Mouse (Mus musculus) hindbrain, embryonic 16.5 days (tissue): ENCODE results near the gene S100a14. TPM values are rescaled to one million over a fixed set of nuclear protein-coding genes. Genes with fewer than 3 reads are reported as not detected.

Experiments used
- ATAC-seq: fragments of 200-750 bp; cut with Nextera tagmentation; 2 replicates; pipeline ENCODE4 v1.8.0; 2017; ENCODE audit warnings: moderate TSS enrichment, moderate library complexity
- H3K27ac ChIP-seq: fragments of 300-500 bp; sonication (generic); 2 replicates; pipeline ENCODE4 v1.5.1; 2014; ENCODE audit warnings: low read depth, mild to moderate bottlenecking, control low read depth, low read length, moderate library complexity
- H3K27me3 ChIP-seq: fragments of 300-500 bp; sonication (generic); replicated peaks from 2 replicates; pipeline ENCODE4 v1.6.1; 2014; ENCODE audit warnings: low read length; ENCODE audit not compliant: control insufficient read depth, insufficient read depth
- H3K36me3 ChIP-seq: fragments of 300-500 bp; sonication (generic); 2 replicates; pipeline ENCODE4 v1.6.1; 2014; ENCODE audit warnings: mild to moderate bottlenecking, low read length, moderate library complexity, mixed read lengths; ENCODE audit not compliant: control insufficient read depth, insufficient read depth
- H3K4me1 ChIP-seq: fragments of 300-500 bp; sonication (generic); 2 replicates; pipeline ENCODE4 v1.6.1; 2014; ENCODE audit warnings: low read depth, low read length; ENCODE audit not compliant: control insufficient read depth, insufficient read depth
- H3K4me2 ChIP-seq: fragments of 300-500 bp; sonication (generic); 2 replicates; pipeline ENCODE4 v1.6.1; 2014; ENCODE audit warnings: mild to moderate bottlenecking, low read length, control low read depth, moderate library complexity
- H3K4me3 ChIP-seq: fragments of 300-500 bp; sonication (generic); 2 replicates; pipeline ENCODE4 v1.5.1; 2014; ENCODE audit warnings: mild to moderate bottlenecking, low read length, control low read depth, moderate library complexity
- H3K9ac ChIP-seq: fragments of 300-500 bp; sonication (generic); 2 replicates; pipeline ENCODE4 v1.6.1; 2014; ENCODE audit warnings: low read depth, mild to moderate bottlenecking, control low read depth, low read length, moderate library complexity
- H3K9me3 ChIP-seq: fragments of 300-500 bp; sonication (generic); 2 replicates; pipeline ENCODE4 v1.6.1; 2014; ENCODE audit warnings: mild to moderate bottlenecking, low read length, moderate library complexity; ENCODE audit not compliant: control insufficient read depth
- WGBS: fragments of 180-500 bp; shearing (Covaris S2); extraction: QIAGEN DNeasy Blood & Tissue Kit; methylation state at CpG from one replicate; pipeline ENCODE4 v1.1.7; 2014; 5-methylcytosine and 5-hydroxymethylcytosine counted together
- polyA plus RNA-seq: library from polyadenylated mRNA; unstranded; fragments of >200 nt; fragmentation: Nextera tagmentation; extraction: Ambion mirVana; gene quantifications from 2 replicates; pipeline ENCODE4 v1.2.1, GENCODE M21; 2015

The S100a14 gene
- polyA plus RNA-seq, 1 experiment from 2014 or later: 0.19 TPM

- H3K4me1 ChIP-seq: peaks cover 3% of the 10 kb centered on the region; the same call in 1 of the 2 replicates
- peak; percentile 47; the same call in 1 of the 2 replicates for ATAC-seq
- no peak overlapping the region for H3K27ac ChIP-seq
- peak overlapping the region; percentile 32 for H3K4me3 ChIP-seq
- no peaks in the 10 kb centered on the region for H3K9me3 ChIP-seq
- no peaks in the 10 kb centered on the region for H3K36me3 ChIP-seq
- peaks cover 24% of the 10 kb centered on the region for H3K27me3 ChIP-seq
- H3K9ac ChIP-seq: peak overlapping the region; percentile 41
- WGBS: under 1% methylated on average over 10 of the region's 10 CpGs
- H3K4me2 ChIP-seq: peak overlapping the region; percentile 61
Measured at GRCm38 (mm10) chr3:90514691-90515090, 12.0 kb upstream of the S100a14 start.

DNA sequence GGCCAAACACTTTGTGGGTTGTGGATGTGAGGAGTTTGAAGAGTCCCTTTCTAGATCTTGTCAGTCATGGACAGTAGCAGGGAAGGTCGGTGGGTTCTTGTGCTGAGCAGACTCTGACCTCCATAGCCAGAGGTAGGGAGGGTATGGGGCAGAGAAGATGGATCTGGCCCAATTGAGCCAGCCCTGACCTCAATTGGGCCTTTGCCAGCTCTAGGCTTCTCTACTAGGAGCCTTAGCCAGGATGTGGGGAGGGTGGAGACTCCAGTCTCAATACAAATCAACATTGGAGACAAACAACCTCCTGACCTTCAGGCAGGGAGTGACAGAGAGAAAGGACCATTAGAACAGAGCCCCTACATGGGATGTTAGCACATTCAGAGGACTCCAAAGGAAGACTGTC, 11.4 kb upstream of the S100a14 start:
- 0 out of 2 replicates have a peak, but pooled peaks have one; percentile 4 for ATAC-seq
- H3K4me3 ChIP-seq: peak overlapping the region; percentile 32
- no peaks in the 10 kb centered on the region for H3K9me3 ChIP-seq
- peaks cover 24% of the 10 kb centered on the region for H3K27me3 ChIP-seq
- no peak overlapping the region for H3K27ac ChIP-seq
- peaks cover 3% of the 10 kb centered on the region; the same call in 1 of the 2 replicates for H3K4me1 ChIP-seq
- peak overlapping the region; percentile 41 for H3K9ac ChIP-seq
- peak overlapping the region; percentile 61 for H3K4me2 ChIP-seq
- 25% methylated on average over 1 of the region's 1 CpGs for WGBS
- H3K36me3 ChIP-seq: no peaks in the 10 kb centered on the region

DNA sequence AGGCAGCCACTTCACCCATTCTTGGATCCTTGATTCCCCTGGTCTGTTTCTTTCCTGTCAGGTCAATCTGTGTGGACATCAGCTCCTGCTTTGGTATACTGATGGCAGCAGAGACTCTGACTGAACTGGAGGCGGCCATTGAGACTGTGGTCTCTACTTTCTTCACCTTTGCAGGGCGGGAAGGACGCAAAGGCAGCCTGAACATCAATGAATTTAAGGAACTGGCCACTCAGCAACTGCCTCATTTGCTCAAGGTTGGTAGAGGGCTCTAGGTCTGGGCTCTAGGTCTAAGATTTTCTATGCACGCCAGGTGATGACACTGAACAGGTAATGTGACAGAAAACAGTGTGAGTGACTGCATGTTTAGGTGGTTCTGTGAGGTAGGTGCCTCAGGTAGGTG, 10.9 kb upstream of the S100a14 start:
- no peak for ATAC-seq
- Histone ChIP-seq H3K4me2 (no peak overlapping the region), H3K9ac (no peak overlapping the region), H3K36me3 (no peaks in the 10 kb centered on the region), H3K4me3 (no peak overlapping the region), H3K9me3 (no peaks in the 10 kb centered on the region), H3K27ac (no peak overlapping the region), H3K4me1 (peaks cover 3% of the 10 kb centered on the region; the same call in 1 of the 2 replicates), H3K27me3 (peaks cover 24% of the 10 kb centered on the region)
- 88% methylated on average over 4 of the region's 4 CpGs for WGBS

- no peaks in the 10 kb centered on the region for H3K9me3 ChIP-seq
- H3K36me3 ChIP-seq: no peaks in the 10 kb centered on the region
- 84% methylated on average over 4 of the region's 4 CpGs for WGBS
- ATAC-seq: no peak
- peaks cover 20% of the 10 kb centered on the region for H3K27me3 ChIP-seq
- H3K9ac ChIP-seq: no peak overlapping the region
- peaks cover 3% of the 10 kb centered on the region; the same call in 1 of the 2 replicates for H3K4me1 ChIP-seq
- no peak overlapping the region for H3K4me2 ChIP-seq
- H3K27ac ChIP-seq: no peak overlapping the region
- no peak overlapping the region for H3K4me3 ChIP-seq
Measured at GRCm38 (mm10) chr3:90517711-90518110, 8.9 kb upstream of the S100a14 start.

- no peak overlapping the region for H3K9ac ChIP-seq
- H3K36me3 ChIP-seq: no peaks in the 10 kb centered on the region
- 76% methylated on average over 4 of the region's 4 CpGs for WGBS
- no peaks in the 10 kb centered on the region for H3K27me3 ChIP-seq
- H3K4me1 ChIP-seq: no peaks in the 10 kb centered on the region
- no peak overlapping the region for H3K4me2 ChIP-seq
- peak; percentile 45; the same call in 1 of the 2 replicates for ATAC-seq
- no peak overlapping the region for H3K4me3 ChIP-seq
- no peak overlapping the region for H3K27ac ChIP-seq
- H3K9me3 ChIP-seq: no peaks in the 10 kb centered on the region
Measured at GRCm38 (mm10) chr3:90525421-90525820, 1.2 kb upstream of the S100a14 start.

GRCm38 (mm10) chr3:90526076-90526475, 580 bp upstream of the S100a14 start:
- H3K4me2 ChIP-seq: no peak overlapping the region
- no peaks in the 10 kb centered on the region for H3K4me1 ChIP-seq
- no peaks in the 10 kb centered on the region for H3K27me3 ChIP-seq
- H3K9ac ChIP-seq: no peak overlapping the region
- H3K36me3 ChIP-seq: no peaks in the 10 kb centered on the region
- no peak for ATAC-seq
- H3K4me3 ChIP-seq: no peak overlapping the region
- H3K27ac ChIP-seq: no peak overlapping the region
- 84% methylated on average over 2 of the region's 2 CpGs for WGBS
- H3K9me3 ChIP-seq: no peaks in the 10 kb centered on the region

GRCm38 (mm10) chr3:90527291-90527873, 726 bp downstream of the S100a14 start:
- Histone ChIP-seq H3K4me2 (no peak overlapping the region), H3K27me3 (no peaks in the 10 kb centered on the region), H3K4me3 (no peak overlapping the region), H3K9me3 (no peaks in the 10 kb centered on the region), H3K4me1 (no peaks in the 10 kb centered on the region), H3K27ac (no peak overlapping the region), H3K9ac (no peak overlapping the region), H3K36me3 (no peaks in the 10 kb centered on the region)
- WGBS: 88% methylated on average over 7 of the region's 7 CpGs
- ATAC-seq: no peak

- H3K4me2 ChIP-seq: no peak overlapping the region
- H3K4me1 ChIP-seq: no peaks in the 10 kb centered on the region
- H3K4me3 ChIP-seq: no peak overlapping the region
- no peak for ATAC-seq
- no peaks in the 10 kb centered on the region for H3K36me3 ChIP-seq
- H3K9ac ChIP-seq: no peak overlapping the region
- H3K9me3 ChIP-seq: no peaks in the 10 kb centered on the region
- H3K27ac ChIP-seq: no peak overlapping the region
- 74% methylated on average over 5 of the region's 5 CpGs for WGBS
- H3K27me3 ChIP-seq: no peaks in the 10 kb centered on the region
Measured at GRCm38 (mm10) chr3:90531713-90532112, 5.1 kb downstream of the S100a14 start.

DNA sequence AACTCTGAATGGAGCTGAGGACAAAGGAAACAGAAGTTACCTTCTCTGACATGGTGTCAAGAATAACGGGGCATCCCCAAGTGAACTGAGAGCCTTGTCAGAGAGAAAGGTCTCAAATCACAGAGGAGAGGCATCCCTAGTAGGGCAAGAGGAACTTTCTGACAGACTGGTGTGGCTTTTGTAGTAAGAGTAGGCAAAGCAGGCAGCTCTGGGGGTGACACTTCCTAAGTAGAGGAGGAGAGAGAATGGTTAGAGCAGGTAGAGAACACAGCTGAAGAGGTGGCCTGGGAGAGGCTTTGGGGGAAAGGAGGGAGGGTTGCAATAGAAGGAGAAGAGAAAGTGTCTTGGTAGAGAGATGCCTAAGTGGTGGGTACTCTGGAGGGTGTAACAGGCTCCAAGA, 8.8 kb downstream of the S100a14 start:
- no peaks in the 10 kb centered on the region for H3K36me3 ChIP-seq
- no peaks in the 10 kb centered on the region for H3K4me1 ChIP-seq
- H3K9ac ChIP-seq: no peak overlapping the region
- H3K9me3 ChIP-seq: no peaks in the 10 kb centered on the region
- no peak overlapping the region for H3K4me2 ChIP-seq
- no peaks in the 10 kb centered on the region for H3K27me3 ChIP-seq
- 78% methylated on average over 1 of the region's 1 CpGs for WGBS
- no peak for ATAC-seq
- H3K27ac ChIP-seq: no peak overlapping the region
- no peak overlapping the region for H3K4me3 ChIP-seq
